Mouse (Mus musculus) neural tube, embryonic 15.5 days (tissue): ENCODE measurements at regions not wholly inside any gene's neighbourhood (a gene's known extent, or its start where the extent isn't known, plus 50 kb on each side); places are given as distances from the start of the nearest gene placed in this dataset.

ENCODE experiments used
- ATAC-seq: fragments of 200-750 bp; cut with Nextera tagmentation; 2 replicates; pipeline ENCODE4 v1.8.0; 2017; ENCODE audit warnings: mild to moderate bottlenecking, moderate TSS enrichment, moderate library complexity; ENCODE audit not compliant: low FRiP score
- H3K27ac ChIP-seq: fragments of 300-500 bp; sonication (generic); replicated peaks from 2 replicates; pipeline ENCODE4 v1.5.1; 2015; ENCODE audit warnings: mild to moderate bottlenecking, inconsistent platforms
- H3K27me3 ChIP-seq: fragments of 300-500 bp; sonication (generic); replicated peaks from 2 replicates; pipeline ENCODE4 v1.6.1; 2015; ENCODE audit warnings: inconsistent platforms
- H3K36me3 ChIP-seq: fragments of 300-500 bp; sonication (generic); 2 replicates; pipeline ENCODE4 v1.6.1; 2015; ENCODE audit warnings: inconsistent platforms
- H3K4me1 ChIP-seq: fragments of 300-500 bp; sonication (generic); 2 replicates; pipeline ENCODE4 v1.6.1; 2015; ENCODE audit warnings: inconsistent platforms
- H3K4me2 ChIP-seq: fragments of 300-500 bp; sonication (generic); 2 replicates; pipeline ENCODE4 v1.6.1; 2015; ENCODE audit warnings: inconsistent platforms, mild to moderate bottlenecking, moderate library complexity
- H3K4me3 ChIP-seq: fragments of 300-500 bp; sonication (generic); replicated peaks from 2 replicates; pipeline ENCODE4 v1.5.1; 2015; ENCODE audit warnings: mild to moderate bottlenecking, inconsistent platforms
- H3K9ac ChIP-seq: fragments of 300-500 bp; sonication (generic); replicated peaks from 2 replicates; pipeline ENCODE4 v1.6.1; 2015; ENCODE audit warnings: mild to moderate bottlenecking, inconsistent platforms
- H3K9me3 ChIP-seq: fragments of 300-500 bp; sonication (generic); replicated peaks from 2 replicates; pipeline ENCODE4 v1.6.1; 2016; ENCODE audit warnings: inconsistent platforms
- WGBS: fragments of 180-500 bp; shearing (Covaris S2); methylation state at CpG from one replicate; pipeline ENCODE4 v1.1.7; 2015; ENCODE audit warnings: mixed read lengths; 5-methylcytosine and 5-hydroxymethylcytosine counted together

DNA sequence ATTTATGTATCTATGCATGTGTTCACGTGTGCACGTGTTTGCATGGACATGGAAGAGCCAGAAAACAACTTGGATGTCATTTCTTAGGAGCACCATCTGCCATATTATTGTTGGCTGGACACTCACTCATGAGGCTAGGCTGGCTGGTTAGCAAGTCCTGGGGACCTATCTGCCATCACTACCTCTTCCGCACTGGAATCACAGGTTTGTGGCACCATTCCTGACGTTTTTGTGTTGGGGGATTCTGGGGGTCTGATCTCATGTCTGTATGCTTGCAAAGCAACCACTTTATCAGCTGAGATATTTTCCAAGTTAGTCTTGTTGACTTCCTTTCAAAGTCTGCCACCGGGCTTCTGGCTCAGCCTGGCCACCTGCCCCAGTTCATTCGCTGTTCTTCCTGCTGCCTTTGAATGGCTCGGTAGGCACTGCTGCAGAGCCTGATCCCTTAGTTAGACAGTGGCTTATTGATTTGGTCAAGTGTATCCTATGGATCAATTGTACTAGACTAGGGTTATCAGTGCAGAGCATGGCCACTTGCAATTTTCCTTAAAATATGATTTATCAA, 262.4 kb downstream of the Foxo1 start:
- WGBS, result 87% methylated on average over 7 of the region's 7 CpGs
- peaks cover 12% of the 10 kb centered on the region for H3K4me1 ChIP-seq
- H3K9me3 ChIP-seq, result no peaks in the 10 kb centered on the region
- H3K27me3 ChIP-seq, result no peaks in the 10 kb centered on the region
- no peaks in the 10 kb centered on the region for H3K36me3 ChIP-seq
- H3K9ac ChIP-seq, result no peak overlapping the region
- H3K4me3 ChIP-seq, result no peak overlapping the region
- ATAC-seq, result no peak
- no peak overlapping the region for H3K4me2 ChIP-seq
- no peak overlapping the region for H3K27ac ChIP-seq

DNA sequence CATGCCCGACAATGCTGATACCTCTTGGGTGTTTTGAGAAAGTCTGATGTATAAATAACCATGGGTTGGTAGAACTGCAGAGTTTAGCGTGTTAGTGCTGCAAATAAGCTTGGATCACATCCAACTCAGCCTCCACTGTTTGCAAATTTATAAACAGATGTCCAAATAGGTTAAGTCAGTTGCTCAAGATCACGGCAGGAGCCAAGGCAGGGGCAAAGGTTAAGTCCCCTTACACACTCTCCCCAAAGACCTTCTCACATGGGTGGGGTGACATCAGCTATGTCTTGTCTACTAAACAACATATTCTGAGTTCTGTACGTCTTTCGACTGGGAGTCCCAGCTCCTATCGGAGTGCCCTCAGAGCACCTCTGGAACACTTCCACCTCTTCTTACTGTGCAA, 261.0 kb downstream of the Foxo1 start:
- H3K4me2 ChIP-seq, result no peak overlapping the region
- H3K27me3 ChIP-seq, result no peaks in the 10 kb centered on the region
- no peak overlapping the region for H3K27ac ChIP-seq
- no peak for ATAC-seq
- no peak overlapping the region for H3K9ac ChIP-seq
- peaks cover 8% of the 10 kb centered on the region for H3K4me1 ChIP-seq
- no peaks in the 10 kb centered on the region for H3K9me3 ChIP-seq
- H3K36me3 ChIP-seq, result no peaks in the 10 kb centered on the region
- WGBS, result 80% methylated on average over 6 of the region's 6 CpGs
- no peak overlapping the region for H3K4me3 ChIP-seq

DNA sequence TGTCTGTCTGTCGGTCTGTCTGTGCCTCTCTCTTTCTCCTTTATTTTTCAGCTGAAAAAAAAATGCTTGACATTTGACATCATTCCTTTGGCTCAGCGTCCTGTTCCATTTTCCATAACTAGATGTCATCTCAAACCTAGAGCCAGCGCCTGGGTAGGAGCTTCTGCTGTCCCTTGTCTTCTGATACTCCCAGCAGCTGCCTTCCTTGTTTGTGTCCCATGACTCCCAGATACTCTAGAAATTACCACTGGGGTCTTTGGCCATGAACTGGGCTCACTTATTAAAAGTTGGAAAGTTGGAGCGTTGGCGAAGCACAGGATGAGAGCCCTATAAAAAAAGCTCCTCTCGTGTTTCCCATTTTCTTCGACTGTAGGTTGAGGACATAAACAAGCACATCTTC, 260.4 kb downstream of the Foxo1 start:
- WGBS, result 94% methylated on average over 7 of the region's 7 CpGs
- no peak overlapping the region for H3K4me3 ChIP-seq
- no peaks in the 10 kb centered on the region for H3K27me3 ChIP-seq
- no peak overlapping the region for H3K9ac ChIP-seq
- H3K4me1 ChIP-seq, result peaks cover 8% of the 10 kb centered on the region
- H3K4me2 ChIP-seq, result no peak overlapping the region
- no peak for ATAC-seq
- H3K27ac ChIP-seq, result no peak overlapping the region
- no peaks in the 10 kb centered on the region for H3K36me3 ChIP-seq
- H3K9me3 ChIP-seq, result no peaks in the 10 kb centered on the region

DNA sequence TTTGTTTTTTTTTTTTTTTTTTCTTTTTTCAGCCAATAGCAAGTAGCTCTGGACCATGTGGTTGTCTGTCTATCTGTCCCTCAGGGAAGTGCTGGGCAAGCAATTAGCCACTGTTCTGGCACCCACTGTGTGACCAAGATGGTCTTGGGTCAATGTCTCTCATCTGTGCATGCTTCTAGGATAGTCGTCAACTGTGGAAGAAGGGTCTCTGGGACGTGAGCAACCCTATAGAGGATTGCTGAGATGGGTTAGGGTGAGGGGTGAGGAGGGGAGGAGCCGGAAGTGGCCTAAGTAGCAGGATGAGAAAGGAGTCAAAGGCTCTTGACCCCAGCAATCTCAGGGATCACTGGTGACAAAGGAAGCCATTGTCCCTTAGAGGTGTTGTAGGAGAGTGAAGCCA, 259.6 kb downstream of the Foxo1 start:
- no peak for ATAC-seq
- H3K27me3 ChIP-seq, result no peaks in the 10 kb centered on the region
- H3K4me2 ChIP-seq, result no peak overlapping the region
- no peak overlapping the region for H3K4me3 ChIP-seq
- WGBS, result 73% methylated on average over 3 of the region's 3 CpGs
- H3K36me3 ChIP-seq, result no peaks in the 10 kb centered on the region
- H3K27ac ChIP-seq, result no peak overlapping the region
- H3K9ac ChIP-seq, result no peak overlapping the region
- H3K4me1 ChIP-seq, result peaks cover 8% of the 10 kb centered on the region
- no peaks in the 10 kb centered on the region for H3K9me3 ChIP-seq

DNA sequence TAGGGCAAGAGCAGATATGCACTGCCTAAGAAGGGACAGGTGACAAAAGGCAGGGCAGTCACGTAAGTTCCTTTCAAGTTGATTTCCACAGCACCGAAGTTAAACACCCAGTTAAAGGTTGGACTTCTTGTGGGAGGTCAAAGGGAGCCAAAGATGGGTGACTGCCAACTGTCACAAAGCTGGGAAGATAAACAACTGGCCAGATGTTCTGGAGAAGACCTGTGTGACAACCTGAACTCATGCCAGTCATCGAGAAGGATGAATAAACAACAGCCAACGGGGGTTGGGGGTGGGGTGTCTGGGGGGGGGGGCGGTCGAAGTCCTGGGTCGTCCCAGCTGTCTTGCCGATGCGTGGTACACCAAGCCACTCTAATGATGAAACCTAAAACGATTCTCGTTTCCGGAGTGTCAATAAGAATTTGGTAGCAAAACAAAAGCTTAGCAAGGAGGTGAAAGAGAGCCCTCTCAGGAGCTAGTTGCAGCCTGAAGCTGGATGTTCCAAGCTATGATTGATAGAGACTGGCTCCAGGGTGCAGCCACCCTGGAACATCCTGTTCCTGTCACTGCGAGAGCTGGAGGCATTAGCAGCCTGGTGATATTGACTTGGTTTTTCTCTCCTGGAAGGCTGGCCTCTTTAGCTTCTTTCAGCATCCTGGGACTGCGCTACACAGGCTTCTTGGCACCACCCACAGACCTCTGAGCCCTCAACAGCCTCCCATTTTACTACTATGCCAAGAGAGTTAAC, 259.0 kb downstream of the Foxo1 start:
- H3K4me1 ChIP-seq, result peaks cover 8% of the 10 kb centered on the region
- no peak for ATAC-seq
- no peaks in the 10 kb centered on the region for H3K9me3 ChIP-seq
- H3K4me3 ChIP-seq, result no peak overlapping the region
- WGBS, result 85% methylated on average over 14 of the region's 14 CpGs
- no peaks in the 10 kb centered on the region for H3K27me3 ChIP-seq
- H3K4me2 ChIP-seq, result no peak overlapping the region
- H3K9ac ChIP-seq, result no peak overlapping the region
- no peaks in the 10 kb centered on the region for H3K36me3 ChIP-seq
- no peak overlapping the region for H3K27ac ChIP-seq

DNA sequence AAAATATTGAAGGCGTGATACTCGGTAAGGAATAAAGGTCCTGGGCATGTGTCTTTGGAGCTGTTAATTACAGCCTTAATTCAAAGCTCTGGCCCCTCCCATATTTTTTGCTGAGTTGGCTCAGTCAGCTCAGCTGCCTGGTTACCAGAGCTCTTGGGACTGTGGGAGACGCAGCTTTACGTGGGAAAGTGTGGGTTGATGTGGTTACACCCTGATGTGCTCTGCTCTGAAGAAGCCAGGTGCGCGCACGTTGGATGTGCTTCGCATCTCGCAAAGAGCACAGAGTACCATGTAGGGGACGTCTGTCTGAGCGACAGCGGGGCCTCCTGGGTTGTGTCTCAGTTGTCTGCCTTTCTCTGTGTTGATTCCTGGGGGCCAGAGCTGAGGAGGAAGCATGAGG, 254.8 kb downstream of the Foxo1 start:
- Histone ChIP-seq H3K36me3 (no peaks in the 10 kb centered on the region), H3K27me3 (no peaks in the 10 kb centered on the region), H3K9ac (no peak overlapping the region), H3K9me3 (no peaks in the 10 kb centered on the region), H3K4me1 (0 out of 2 replicates have a peak, but pooled peaks cover 2% of the 10 kb centered on the region), H3K4me3 (no peak overlapping the region), H3K4me2 (no peak overlapping the region), H3K27ac (no peak overlapping the region)
- 81% methylated on average over 12 of the region's 12 CpGs for WGBS
- no peak for ATAC-seq

DNA sequence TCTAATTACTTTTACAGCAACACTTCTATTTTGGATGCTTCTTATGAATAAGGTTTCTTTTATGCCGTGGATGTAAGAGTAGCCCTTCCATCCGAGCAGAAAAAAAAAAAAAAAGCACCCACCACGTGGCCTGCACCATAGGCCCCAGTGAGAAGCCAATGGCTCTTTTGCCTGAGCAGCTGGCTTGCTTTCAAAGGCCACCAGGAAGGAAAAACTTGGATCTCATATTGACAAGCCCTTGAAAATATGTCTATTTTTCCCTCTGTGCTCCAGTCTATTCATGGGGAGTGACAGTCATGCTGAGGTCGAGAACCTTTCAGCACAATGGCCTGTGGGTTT, 252.4 kb downstream of the Foxo1 start:
- H3K4me3 ChIP-seq, result no peak overlapping the region
- 0 out of 2 replicates have a peak, but pooled peaks cover 2% of the 10 kb centered on the region for H3K4me1 ChIP-seq
- 62% methylated on average over 4 of the region's 4 CpGs for whole genome bisulfite sequencing
- H3K27me3 ChIP-seq, result no peaks in the 10 kb centered on the region
- no peaks in the 10 kb centered on the region for H3K36me3 ChIP-seq
- no peak for ATAC-seq
- H3K27ac ChIP-seq, result no peak overlapping the region
- H3K9me3 ChIP-seq, result no peaks in the 10 kb centered on the region
- H3K4me2 ChIP-seq, result no peak overlapping the region
- no peak overlapping the region for H3K9ac ChIP-seq

DNA sequence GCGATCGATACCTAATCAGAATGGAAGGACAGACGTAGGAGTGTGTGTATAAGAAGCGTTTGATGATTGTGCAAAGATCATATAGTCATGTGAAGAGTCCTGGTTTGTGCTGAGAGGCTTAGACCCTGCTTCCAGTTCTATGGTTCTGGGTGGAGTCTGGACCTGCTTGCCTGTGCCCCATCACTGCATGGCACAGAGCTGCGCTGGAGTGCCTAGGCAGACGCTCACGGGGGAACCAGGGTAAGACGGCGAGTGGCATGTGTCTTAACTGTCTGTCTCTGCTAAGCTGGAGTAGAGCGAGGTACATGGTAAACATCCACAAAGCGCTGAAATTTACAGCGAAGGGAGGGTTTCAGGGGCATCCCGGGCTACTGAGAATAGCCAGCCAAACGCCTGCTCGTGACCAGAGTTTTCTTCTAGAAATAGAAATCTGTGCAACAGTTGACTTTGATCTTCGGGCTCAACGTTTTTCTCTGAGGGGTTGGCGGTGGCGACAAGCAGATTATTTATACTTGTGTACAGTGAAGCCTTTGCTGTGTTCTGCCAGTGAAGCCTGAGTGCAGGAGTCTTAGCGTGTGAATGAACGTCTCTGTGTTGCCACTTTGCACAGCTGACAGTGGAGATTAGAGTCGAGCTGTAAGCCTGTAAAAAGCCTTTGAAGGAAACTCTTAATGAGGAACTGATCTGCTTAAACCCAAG, 251.9 kb downstream of the Foxo1 start:
- 71% methylated on average over 22 of the region's 22 CpGs for WGBS
- Histone ChIP-seq H3K9ac (no peak overlapping the region), H3K9me3 (no peaks in the 10 kb centered on the region), H3K4me2 (no peak overlapping the region), H3K4me1 (0 out of 2 replicates have a peak, but pooled peaks cover 2% of the 10 kb centered on the region), H3K27me3 (no peaks in the 10 kb centered on the region), H3K27ac (no peak overlapping the region), H3K4me3 (no peak overlapping the region), H3K36me3 (no peaks in the 10 kb centered on the region)
- no peak for ATAC-seq

DNA sequence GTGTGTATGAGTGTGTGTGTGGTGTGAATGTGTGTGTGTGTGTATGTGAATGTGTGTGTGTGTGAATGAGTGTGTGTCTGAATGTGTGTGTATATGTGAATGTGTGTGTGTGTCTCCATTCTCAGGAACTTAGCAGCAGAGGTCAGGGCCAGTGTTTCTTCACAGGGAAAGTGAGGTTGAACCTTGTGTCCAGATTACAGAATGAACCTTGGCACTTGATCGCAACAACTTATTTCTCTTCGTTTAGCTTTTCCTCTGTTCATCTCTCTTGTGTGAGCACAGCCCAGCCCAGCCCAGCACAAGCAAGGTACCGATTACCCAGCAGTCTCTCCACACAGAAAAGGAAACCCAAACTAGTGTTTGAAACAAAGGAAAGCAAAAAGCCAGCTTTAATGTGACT, 249.7 kb downstream of the Foxo1 start:
- ATAC-seq, result no peak
- Histone ChIP-seq H3K9me3 (no peaks in the 10 kb centered on the region), H3K4me2 (no peak overlapping the region), H3K27me3 (no peaks in the 10 kb centered on the region; the same call in 1 of the 2 replicates), H3K4me1 (0 out of 2 replicates have a peak, but pooled peaks cover 2% of the 10 kb centered on the region), H3K36me3 (no peaks in the 10 kb centered on the region), H3K4me3 (no peak overlapping the region), H3K27ac (no peak overlapping the region), H3K9ac (no peak overlapping the region)
- WGBS, result 93% methylated on average over 3 of the region's 3 CpGs

DNA sequence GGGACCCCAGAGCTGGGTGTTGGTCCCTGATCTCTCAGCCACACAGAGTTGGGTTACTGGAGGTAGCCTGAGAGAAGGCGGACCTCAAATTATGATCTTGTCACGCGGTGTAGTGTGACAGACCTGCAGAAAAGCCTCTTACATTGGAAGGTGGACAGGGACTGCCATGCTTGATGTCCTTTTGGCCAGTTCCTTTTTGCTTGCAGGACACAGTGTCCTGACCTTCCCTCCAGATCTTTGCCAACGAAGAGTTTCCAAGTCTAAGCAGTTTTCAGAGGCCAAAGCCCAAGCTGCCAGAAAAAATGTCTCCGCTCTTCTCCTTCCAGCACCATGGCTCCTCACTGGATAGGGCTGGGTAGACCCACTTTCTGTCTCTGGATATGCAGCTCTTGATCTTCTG, 248.6 kb downstream of the Foxo1 start:
- WGBS, result 94% methylated on average over 5 of the region's 5 CpGs
- H3K27ac ChIP-seq, result no peak overlapping the region
- no peak overlapping the region for H3K4me2 ChIP-seq
- no peaks in the 10 kb centered on the region for H3K9me3 ChIP-seq
- H3K4me1 ChIP-seq, result 0 out of 2 replicates have a peak, but pooled peaks cover 2% of the 10 kb centered on the region
- no peaks in the 10 kb centered on the region; the same call in 1 of the 2 replicates for H3K27me3 ChIP-seq
- H3K36me3 ChIP-seq, result no peaks in the 10 kb centered on the region
- ATAC-seq, result no peak
- no peak overlapping the region for H3K4me3 ChIP-seq
- no peak overlapping the region for H3K9ac ChIP-seq

DNA sequence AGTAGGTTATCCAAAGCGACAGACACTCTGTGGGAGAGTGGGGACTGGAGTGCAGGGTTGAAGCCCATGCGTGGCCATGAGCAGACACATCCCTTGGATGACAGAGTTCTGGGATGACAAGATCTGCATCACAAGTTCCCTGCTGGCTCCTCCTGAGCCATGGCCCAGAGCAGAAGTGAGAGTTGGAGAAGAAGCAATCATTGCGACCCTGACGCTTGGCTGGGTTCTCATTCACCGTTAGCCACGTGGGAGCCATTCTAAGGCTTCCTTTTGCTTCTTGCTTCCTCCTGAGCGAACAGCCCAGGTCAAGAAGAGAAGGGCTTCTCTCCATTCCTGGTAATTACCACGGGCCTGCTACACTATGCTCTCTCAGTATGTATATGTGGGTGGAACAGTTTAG, 244.6 kb downstream of the Foxo1 start:
- 89% methylated on average over 8 of the region's 8 CpGs for WGBS
- ATAC-seq, result no peak
- H3K27me3 ChIP-seq, result no peaks in the 10 kb centered on the region; the same call in 1 of the 2 replicates

DNA sequence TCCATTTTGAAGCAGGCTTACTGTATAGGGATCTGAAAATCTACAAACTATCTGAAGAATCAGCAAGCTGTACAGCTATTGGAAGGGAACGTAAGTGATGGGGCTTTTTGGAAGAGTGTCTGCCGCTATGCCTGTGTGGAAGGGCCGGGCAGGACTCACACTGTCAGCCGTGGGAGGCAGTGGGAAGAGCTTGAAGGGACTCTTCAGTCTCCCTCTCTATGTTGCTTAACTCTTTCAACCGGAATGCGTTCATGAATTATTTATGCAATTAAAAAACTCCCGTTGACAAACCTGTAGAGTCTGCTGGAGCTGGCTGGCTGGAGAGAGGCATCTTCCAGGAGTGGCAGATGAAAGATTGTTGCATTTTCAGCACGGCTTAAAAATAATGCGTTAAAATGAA, 243.4 kb downstream of the Foxo1 start:
- no peak overlapping the region for H3K9ac ChIP-seq
- H3K4me2 ChIP-seq, result no peak overlapping the region
- no peaks in the 10 kb centered on the region for H3K9me3 ChIP-seq
- H3K4me1 ChIP-seq, result peaks cover 3% of the 10 kb centered on the region
- ATAC-seq, result no peak; the same call in 1 of the 2 replicates
- no peaks in the 10 kb centered on the region; the same call in 1 of the 2 replicates for H3K27me3 ChIP-seq
- H3K4me3 ChIP-seq, result no peak overlapping the region
- H3K36me3 ChIP-seq, result no peaks in the 10 kb centered on the region
- no peak overlapping the region for H3K27ac ChIP-seq
- 51% methylated on average over 9 of the region's 9 CpGs for WGBS

More for the DNA sequence above, 244.6 kb downstream of the Foxo1 start:
- H3K36me3 ChIP-seq, result no peaks in the 10 kb centered on the region
- H3K9ac ChIP-seq, result no peak overlapping the region
- no peaks in the 10 kb centered on the region for H3K9me3 ChIP-seq
- H3K27ac ChIP-seq, result no peak overlapping the region
- no peak overlapping the region for H3K4me2 ChIP-seq
- H3K4me1 ChIP-seq, result peaks cover 3% of the 10 kb centered on the region
- H3K4me3 ChIP-seq, result no peak overlapping the region
